Mouse (Mus musculus) skeletal muscle tissue, adult 2 months (tissue): ENCODE measurements around the gene Psmf1.

Experiments used
- DNase-seq: peaks from one replicate; pipeline ENCODE4 v3.0.0-alpha.2; 2012; ENCODE audit warnings: low read depth, low spot score

Psmf1 gene

DNA sequence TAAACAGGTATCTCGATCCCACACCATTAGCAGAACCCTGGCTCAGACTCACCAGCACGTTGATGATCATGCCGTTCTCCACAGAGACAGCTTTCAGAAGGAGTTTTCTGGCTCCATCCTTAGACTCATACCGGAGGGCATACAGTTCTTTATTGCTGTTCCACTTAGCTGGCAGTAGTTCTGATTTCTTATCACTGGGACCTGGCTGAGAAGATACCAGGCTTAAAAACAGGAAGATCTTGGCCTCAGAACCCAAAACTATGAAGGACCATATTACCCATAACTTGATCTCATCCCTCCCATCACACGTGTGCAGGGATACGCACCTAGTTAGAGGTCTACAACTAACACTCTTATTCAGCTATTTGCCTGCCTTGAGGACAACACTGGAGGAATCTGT is 8.6 kb downstream of the Psmf1 start:
- no peak for DNase-seq

DNA sequence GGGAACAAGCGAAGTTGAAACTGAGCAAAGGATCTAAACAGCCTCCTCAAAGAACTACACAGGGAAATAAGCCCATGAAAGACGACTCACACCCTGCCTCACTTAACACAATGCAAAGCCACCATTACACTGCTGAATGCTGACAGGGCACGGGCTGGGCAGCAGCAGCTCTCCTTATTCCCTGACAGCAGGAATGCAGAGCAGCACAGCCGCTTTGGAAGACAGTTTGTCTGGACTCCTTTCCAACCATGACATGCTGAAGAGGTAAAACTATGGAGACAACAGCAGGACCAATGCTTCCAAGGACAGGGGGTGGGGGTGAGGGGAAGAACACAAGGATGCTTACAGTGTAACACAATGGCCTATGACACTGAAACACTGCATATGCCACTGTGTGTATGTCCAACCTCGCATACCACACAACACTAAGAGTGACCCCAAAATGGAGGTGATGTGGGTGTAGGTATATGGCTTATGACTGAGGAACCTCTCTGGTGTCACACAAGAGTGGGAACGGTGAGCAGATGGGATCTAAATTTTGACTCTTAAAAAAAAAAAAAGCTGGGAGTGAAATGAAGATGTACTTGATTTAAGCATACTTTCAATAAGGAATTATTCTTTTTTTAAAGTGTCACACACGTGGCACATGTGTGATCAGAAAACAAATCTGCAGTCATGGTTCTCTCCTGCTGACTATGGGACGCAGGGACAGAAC is 10.7 kb downstream of the Psmf1 start:
- no peak for DNase-seq

DNA sequence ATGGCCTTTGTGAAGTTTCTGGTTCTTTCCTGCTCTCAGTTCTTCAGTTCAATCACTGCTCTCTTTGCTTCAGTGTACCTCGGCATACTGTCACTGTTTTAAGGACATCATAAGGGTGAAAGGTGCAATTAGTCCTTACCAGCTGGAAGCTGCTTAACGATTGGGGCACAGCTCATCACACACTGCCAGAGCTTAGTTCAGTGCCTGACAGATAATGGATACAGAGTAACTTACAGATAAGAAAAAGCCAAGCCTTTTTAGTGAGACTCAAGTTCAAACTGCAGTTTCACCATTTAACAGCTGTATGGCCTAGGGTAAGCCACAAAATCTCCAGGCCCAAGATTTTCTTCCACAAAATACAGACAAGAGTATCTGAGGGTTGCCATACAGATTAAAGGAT is 19.9 kb downstream of the Psmf1 start:
- no peak for DNase-seq

DNA sequence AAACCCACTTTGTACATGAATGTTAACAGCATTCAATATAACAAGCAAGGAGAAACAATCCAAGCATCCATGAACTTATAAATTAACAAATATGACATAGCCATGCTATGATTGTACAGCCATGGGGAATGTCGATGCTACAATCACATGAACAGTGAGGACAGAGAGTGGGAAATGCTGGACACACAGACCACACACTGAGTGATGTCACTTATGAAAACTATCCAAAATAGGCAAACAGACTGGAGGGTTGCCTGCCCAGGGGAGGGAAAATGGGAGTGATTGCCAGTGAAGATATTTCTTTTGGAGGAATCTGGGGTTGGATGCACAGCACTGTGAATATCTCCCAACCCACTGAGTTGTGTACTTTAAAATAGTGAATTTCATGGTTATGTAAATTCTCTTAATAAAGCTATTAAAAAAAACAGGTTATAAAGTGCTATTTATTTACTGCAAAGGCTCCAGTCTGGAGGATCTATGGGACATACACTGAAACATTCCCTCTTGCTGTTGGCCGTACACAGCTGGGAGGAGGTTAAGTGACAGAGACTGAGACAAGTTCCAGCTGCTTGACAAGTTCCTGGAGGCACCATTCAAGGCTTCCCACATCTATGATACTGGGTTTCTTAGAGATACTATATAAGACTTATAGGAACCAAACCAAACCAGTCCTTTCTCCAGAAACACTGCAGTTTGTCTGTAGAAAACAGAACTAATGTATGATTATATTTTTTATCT is 27.5 kb downstream of the Psmf1 start:
- DNase-seq = no peak

DNA sequence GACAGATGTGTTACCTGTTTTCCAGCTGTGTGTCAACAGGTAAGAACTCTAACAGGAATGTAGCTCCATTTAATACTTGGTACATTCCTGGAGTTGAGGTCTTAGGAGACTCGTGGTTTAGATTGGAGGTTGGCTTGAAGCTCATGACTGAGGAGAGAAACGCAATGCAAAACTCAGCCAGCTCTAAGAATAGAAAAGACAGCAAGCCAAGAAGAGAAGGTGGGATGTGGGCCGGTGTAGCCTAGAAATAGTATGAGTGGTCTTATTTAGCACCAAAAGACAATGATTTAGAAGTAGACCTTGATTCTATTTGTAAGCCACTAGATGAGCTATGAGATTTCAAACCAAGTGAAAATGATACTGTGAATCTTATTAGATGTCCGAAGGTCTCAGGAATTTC is 28.5 kb downstream of the Psmf1 start:
- DNase-seq = no peak

DNA sequence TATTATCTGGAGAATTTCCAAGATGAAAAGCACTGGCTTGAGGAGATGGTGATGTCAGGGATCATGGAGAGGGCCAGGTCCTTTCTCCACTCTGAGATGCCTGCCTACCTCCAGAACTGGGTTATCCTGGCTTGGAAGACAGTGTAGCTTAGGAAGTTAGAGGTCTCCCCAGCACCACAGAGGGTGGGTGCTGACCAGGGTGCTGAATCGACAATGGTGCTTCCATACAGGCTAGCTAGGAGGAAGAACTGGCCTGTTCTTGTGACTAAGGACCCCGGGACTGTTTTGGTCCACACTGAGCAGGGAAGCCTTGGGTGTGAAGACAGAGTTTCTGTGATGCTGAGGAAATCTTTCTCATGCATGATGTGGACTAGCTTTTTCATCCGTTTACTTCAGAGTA is 31.3 kb downstream of the Psmf1 start:
- DNase-seq = no peak

DNA sequence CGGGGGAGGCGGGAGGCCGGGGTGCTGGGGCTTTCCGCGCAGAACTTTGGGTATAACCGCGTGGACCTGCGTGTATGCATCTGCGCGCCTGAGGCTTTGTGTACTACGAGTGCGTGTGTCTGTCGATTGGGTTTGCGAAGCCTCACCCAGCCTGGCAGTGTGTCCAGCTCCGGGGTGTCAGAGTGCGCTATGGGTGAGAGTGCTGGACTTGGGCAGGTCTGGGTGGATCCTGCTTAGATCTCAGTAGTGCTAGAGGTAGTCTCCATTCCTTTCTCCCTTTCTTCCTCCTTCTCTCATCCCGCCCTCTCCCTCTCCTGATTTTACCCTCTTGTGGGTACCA is 41.2 kb downstream of the Psmf1 start:
- no peak for DNase-seq

DNA sequence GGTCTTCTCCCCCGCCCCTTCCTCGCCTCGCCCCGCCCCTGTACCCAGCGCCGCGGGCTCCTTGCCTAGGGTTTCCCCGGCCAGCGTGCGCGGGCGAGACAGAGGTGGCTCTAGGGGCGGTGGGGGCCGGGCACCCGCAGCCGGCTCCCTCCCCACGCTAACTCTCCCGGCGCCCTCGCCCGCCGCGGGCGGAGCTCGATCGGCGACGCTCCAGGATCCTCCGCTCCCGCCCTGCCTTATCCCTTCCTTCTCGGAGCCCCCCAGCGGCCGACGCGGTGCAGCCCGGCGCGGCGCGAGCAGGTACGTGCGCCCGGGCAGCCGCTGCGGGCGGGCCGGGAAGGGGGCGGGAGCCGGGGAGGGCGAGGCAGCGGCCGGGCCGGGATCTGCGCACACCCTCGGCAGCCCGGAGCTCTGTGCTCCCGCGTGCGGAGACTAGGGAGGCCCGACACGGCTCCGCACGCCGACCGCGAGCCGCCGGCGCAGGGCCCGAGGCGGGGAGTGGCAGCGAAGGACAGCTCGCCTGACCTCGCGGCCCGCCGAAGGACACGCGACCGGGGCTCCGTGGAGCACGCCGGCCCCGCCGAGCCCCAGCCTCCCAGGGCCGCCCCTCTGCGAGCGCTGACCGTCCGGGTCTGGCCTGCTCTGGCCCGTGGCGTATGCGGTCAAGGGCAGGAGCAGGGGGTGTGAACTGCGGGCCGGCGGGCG is 41.7 kb downstream of the Psmf1 start:
- no peak for DNase-seq

DNA sequence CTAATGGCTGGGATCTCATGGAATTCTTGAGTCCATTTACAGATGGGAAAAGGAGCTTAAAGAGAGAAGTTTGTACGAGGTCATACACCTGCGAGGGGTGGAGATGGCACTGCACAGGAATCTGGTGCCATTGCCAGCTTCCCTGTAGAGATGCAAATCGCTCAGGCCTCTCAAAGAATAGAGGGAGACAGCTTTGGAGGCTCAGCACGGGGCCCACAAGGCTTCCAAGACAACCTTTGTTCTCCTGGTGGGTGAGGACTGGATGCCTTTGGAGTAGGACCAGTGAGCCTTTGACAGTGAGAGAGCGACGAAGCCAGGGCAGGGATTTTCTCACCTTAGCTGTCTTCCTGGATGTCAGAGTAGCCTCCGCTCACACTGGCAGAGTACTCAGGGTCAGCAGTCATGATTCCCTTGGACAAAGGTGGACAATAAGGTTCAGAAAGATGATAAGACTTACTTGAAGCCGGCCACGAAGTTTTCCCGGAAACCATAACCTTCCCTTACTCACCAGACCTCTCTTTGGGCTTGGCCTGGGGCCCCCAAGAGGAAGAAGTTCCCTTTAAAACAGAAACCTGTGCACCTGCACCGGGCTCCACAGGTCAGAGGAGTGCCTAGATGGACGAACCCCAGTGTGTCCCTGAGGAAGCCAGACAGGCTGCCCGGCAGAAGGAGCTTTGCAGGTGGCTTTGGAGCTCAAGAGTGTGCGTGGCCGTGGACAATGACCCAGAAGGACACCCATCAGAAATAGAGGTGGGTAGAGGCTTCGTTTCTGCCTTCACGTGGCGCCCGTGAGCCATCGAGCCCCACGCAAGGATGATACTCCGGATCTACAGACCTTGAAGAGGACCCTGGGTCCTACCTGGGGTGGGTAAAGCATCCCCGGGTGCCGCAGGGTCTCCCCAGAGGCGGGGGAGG is 42.5 kb downstream of the Psmf1 start, which contains the start of gene Tmem74b:
Gene Tmem74b, plus strand, starts transcription at position 778 of the 915 bp plus-strand sequence.
- no peak for DNase-seq

DNA sequence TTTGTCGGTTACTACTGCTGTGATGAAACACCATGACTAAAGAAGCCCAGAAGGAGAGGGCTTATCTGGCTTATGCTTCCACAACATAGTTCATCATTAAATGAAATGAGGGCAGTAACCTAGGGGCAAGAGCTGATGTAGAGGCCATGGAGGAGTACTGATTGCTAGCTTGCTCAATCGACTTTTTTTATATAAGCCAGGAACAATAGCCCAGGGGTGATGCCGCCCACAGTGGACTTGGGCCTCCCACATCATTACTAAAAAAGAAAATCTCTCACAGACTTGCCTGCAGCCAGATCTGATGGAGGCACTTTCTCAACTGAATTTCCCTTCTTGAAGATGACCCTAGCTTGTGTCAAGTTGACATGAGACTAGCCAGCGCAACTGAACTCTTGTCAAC is 61.0 kb downstream of the Psmf1 start:
- no peak for DNase-seq

DNA sequence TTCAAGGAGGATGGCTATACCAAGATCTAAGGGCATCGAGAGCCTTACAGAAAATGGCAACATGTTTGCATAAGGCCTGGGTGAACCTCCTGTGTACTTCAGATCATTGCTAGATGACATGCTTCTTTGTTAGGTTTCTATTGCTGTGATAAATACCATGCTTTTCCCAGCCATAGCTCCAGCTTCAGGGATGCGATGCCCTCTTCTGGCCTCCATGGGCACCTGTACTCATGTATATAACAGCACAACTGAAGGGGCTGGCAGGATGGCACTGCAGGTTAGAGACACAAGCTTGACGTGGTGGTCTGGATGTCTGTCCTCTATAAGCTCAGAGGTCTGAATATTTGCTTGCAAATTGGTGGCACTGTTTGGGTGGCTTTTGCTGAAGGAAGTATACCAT is 61.6 kb downstream of the Psmf1 start:
- no peak for DNase-seq

DNA sequence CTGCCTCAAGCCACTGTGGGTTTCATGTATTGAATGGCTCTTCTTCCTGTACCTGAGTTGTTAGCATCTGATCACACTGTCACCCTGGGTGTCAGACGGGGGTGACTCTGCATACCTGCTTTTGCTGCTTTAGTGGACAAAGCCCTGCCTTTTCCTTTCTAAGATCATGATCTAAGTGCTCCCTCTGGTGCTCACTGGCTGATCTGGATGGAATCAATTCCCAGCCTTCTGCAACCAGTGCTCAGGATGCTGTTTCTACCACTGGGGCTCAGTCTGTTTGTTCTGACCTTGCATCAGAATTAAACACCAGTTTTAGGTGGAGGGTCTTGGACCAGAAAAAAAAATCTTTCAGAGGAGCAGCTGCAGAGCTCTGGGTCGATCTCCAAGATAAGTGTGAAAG is 67.8 kb downstream of the Psmf1 start:
- no peak for DNase-seq

DNA sequence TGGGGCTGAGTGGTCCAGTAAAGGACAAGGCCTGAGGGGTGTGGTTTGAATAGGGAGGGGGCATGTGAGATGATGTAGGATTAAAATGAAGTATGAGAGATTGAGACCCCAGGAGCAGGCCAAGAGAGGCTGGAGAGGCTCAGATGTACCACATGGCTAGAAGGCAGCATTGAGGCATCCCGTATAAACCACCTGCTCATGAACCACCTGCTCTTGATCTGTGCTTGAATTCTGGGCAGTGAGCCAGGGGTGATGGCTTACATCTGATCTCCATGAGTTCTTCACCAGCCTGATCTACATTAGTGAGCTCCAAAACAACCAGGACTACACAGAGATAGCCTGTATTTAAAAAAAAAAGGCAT is 73.0 kb downstream of the Psmf1 start:
- DNase-seq = no peak

DNA sequence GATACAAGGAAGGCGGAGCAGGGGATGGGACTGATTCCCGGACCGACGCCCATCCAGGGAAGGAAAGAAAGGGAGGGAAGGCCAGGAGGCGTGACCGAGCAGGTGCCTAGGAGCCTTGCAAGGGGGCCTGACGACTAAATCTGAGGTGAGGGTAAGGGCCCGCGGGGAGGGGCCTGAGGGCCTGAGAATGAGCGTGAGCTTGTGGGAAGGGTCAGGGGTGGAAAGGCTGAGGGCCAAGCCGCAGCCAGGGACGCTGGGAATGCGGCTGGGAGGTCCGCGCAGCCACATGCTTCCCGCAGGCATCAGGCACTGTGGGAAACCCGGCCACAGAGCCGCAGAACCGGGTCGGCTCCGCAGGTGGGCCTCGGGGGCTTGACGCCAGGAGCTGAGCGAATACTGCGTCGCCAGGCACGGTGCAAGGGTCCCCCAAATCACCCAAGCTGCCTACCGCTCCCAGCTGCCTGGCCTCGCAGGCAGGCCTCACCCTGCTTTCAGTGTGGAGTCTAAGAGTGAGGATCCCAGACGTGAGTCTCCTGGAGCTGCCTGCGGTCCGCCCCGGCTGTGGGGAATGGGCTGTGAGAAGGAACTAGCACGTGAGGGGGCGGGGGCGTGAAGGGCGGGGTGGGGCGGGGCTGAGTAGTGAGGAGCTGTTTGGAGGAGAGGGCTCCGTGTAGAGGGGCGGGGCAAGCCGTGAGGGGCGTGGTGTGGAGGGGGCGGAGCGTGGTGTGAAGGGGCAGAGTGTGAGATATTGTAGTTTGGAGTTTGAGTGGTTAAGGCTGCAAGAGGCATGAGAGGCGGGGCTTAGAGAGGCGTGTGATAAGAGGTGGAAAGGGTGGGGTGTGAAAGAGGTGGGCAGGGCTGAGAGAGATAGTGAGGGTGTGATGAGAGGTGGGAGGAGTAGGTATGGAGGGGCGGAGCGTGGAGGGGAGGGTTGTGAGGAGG is 73.7 kb downstream of the Psmf1 start:
- no peak for DNase-seq

DNA sequence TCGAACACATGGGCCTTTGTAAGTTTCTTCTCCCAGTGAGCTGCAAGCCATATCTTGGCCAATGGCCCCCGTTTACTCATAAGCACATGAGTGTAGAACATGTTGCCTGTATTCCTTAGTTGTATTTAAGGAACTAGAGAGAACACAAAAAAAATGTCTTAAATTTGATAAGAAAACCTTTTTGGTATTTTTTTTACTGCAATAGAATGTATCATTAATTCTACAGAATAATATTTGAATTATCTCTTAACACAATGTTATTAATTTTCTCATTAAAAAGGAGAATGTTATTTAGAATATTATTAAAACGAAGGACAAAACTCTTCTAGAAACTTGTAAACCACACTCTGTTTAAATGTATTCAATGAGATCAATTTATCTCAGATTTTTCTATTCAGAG is 75.6 kb downstream of the Psmf1 start, which contains the start of gene Rad21l:
Gene Rad21l, minus strand, starts transcription at position 101 of the 400 bp plus-strand sequence.
- DNase-seq = no peak
